11 mouse cellular contexts compared by ENCODE assay signal in genomic region chr11:120182396-120183030, GRCm38 (mm10). TPM values are rescaled to one million over a fixed set of nuclear protein-coding genes. Genes with fewer than 3 reads are reported as not detected.
DNase-seq lines count a peak whose midpoint lies in the region; ATAC-seq lines count a peak whose summit lies in the region.
"Had no signal": no experiment of that assay in that cellular context is flagged by ENCODE, and none has a peak within 500 bp of the region (broad histone marks: within the 10 kb centered on the region; RNA-seq: fewer than 3 reads in every experiment).

No protein-coding gene starts in this region.

- H3K4me2 ChIP-seq in hindbrain, embryonic 15.5 days, result no peak overlapping the region
- 0 out of 2 replicates have a peak overlapping the region, but pooled peaks have one; percentile 5 for H3K4me2 ChIP-seq in midbrain, embryonic 13.5 days (replicated peaks)

- H3K27me3 ChIP-seq in hindbrain, embryonic 15.5 days, result no peaks in the 10 kb centered on the region
- no peaks in the 10 kb centered on the region for H3K27me3 ChIP-seq in midbrain, embryonic 13.5 days
- H3K27me3 ChIP-seq: stomach, embryonic 15.5 days had no signal

- H3K4me1 ChIP-seq in hindbrain, embryonic 15.5 days (replicated peaks), result peaks cover 52% of the 10 kb centered on the region
- H3K4me1 ChIP-seq in midbrain, embryonic 13.5 days (replicated peaks), result peaks cover 58% of the 10 kb centered on the region

- no peak overlapping the region for H3K27ac ChIP-seq in hindbrain, embryonic 15.5 days (replicated peaks)
- peak overlapping the region; percentile 98 for H3K27ac ChIP-seq in midbrain, embryonic 13.5 days

- DNase-seq in adrenal gland, postnatal 36 days, result peak; percentile 39 to 56
- no peak for DNase-seq in adrenal gland, adult 8-10 months
- peak; percentile 75 for DNase-seq in kidney, adult 11 months
- DNase-seq in kidney, adult 18-20 months, result no peak
- no peak for DNase-seq in thymus, postnatal 36 days
- DNase-seq in spleen, postnatal 10 days (ENCODE audit: low spot score in 2 of 2), result no peak
- DNase-seq: cerebellum, adult 11 months; gastrocnemius, postnatal 14 days had no signal

- ATAC-seq in hindbrain, embryonic 15.5 days (ENCODE audit: low FRiP score, low read depth), result 0 out of 2 replicates have a peak, but pooled peaks have one; percentile 21
- ATAC-seq in midbrain, embryonic 13.5 days, result 0 out of 2 replicates have a peak, but pooled peaks have one; percentile 7

- no peak overlapping the region for H3K4me3 ChIP-seq in hindbrain, embryonic 15.5 days
- no peak overlapping the region for H3K4me3 ChIP-seq in midbrain, embryonic 13.5 days (replicated peaks)
- H3K4me3 ChIP-seq: stomach, embryonic 15.5 days had no signal

- H3K9me3 ChIP-seq in hindbrain, embryonic 15.5 days, result no peaks in the 10 kb centered on the region
- no peaks in the 10 kb centered on the region for H3K9me3 ChIP-seq in midbrain, embryonic 13.5 days
- H3K9me3 ChIP-seq: stomach, embryonic 15.5 days had no signal

- WGBS in hindbrain, embryonic 15.5 days, result 24% methylated on average over 3 of the region's 3 CpGs
- 25% methylated on average over 3 of the region's 3 CpGs for WGBS in midbrain, embryonic 13.5 days

- H3K9ac ChIP-seq in hindbrain, embryonic 15.5 days, result no peak overlapping the region
- 0 out of 2 replicates have a peak overlapping the region, but pooled peaks have one; percentile 6 for H3K9ac ChIP-seq in midbrain, embryonic 13.5 days (replicated peaks)
- H3K9ac ChIP-seq: stomach, embryonic 15.5 days had no signal

- H3K36me3 ChIP-seq in hindbrain, embryonic 15.5 days, result no peaks in the 10 kb centered on the region
- no peaks in the 10 kb centered on the region for H3K36me3 ChIP-seq in midbrain, embryonic 13.5 days
- H3K36me3 ChIP-seq: stomach, embryonic 15.5 days had no signal

RNA-seq across cellular contexts. Expression of gene Slc38a10, which starts 31.4 kb away (rescaled TPM):
- 100 to 1,000 TPM; 156 to 163 TPM for total RNA-seq in adrenal gland, postnatal 36 days (2021)
- total RNA-seq in adrenal gland, adult 8-10 months (2022), result 100 to 1,000 TPM; 155 to 215 (median 187) TPM
- 112 and 116 TPM in 2 replicates for polyA plus RNA-seq in hindbrain, embryonic 15.5 days (2015; fragmentation: Nextera tagmentation; extraction: Ambion mirVana)
- polyA plus RNA-seq in midbrain, embryonic 13.5 days (2015; fragmentation: Nextera tagmentation; extraction: Ambion mirVana), result 105 and 109 TPM in 2 replicates

RNA-seq across cellular contexts. Expression of gene Bahcc1, which starts 50.2 kb away (rescaled TPM):
- total RNA-seq in adrenal gland, postnatal 36 days (2021), result 10 to 100 TPM; 17.5 TPM
- total RNA-seq in adrenal gland, adult 8-10 months (2022), result 10 to 100 TPM; 16.6 to 24.5 (median 19.5) TPM
- polyA plus RNA-seq in hindbrain, embryonic 15.5 days (2015; fragmentation: Nextera tagmentation; extraction: Ambion mirVana), result 11.5 and 12.5 TPM in 2 replicates
- 17.4 and 19.5 TPM in 2 replicates for polyA plus RNA-seq in midbrain, embryonic 13.5 days (2015; fragmentation: Nextera tagmentation; extraction: Ambion mirVana)

Comparison
In these comparisons a context has a peak if more than half of its experiments do, and no peak if none do; other contexts are left out.
1. DNase-seq: peak in adrenal gland, postnatal 36 days (2 of 2) and kidney, adult 11 months (single experiment); none in adrenal gland, adult 8-10 months (single experiment), kidney, adult 18-20 months (single experiment), thymus, postnatal 36 days (0 of 2) and spleen, postnatal 10 days (0 of 2).